Mouse (Mus musculus) left cerebral cortex, postnatal 36 days (tissue): ENCODE data around the gene Ak1. TPM values are rescaled to one million over a fixed set of nuclear protein-coding genes. Genes with fewer than 3 reads are reported as not detected.

Source experiments
- DNase-seq, 2 experiments: peaks; one replicate each; pipeline ENCODE4 v3.0.0; 2021 to 2022; ENCODE audit warnings: low spot score in 2 of 2, mixed read lengths in 1 of 2
- intact Hi-C: fragments of 180-260 bp; cut with DNase I; formaldehyde crosslinking; loops from one replicate; pipeline ENCODE4 v1.15.1; 2025
- total RNA-seq, 2 experiments: library from RNA; stranded (reverse); gene quantifications; 2 replicates each; pipeline ENCODE4 v1.2.3; 2021

Ak1 gene
- total RNA-seq, 2 experiments from 2014 or later: 152 to 173 TPM

GRCm38 (mm10) chr2:32625212-32625872 is 3.8 kb downstream of the Ak1 start:
- intact Hi-C loops: no loop called here
- peak; percentile 89 to 91 for DNase-seq

GRCm38 (mm10) chr2:32625873-32626694 is 4.5 kb downstream of the Ak1 start:
- peak; percentile 73 to 75 for DNase-seq
- intact Hi-C loops: no loop called here

DNA sequence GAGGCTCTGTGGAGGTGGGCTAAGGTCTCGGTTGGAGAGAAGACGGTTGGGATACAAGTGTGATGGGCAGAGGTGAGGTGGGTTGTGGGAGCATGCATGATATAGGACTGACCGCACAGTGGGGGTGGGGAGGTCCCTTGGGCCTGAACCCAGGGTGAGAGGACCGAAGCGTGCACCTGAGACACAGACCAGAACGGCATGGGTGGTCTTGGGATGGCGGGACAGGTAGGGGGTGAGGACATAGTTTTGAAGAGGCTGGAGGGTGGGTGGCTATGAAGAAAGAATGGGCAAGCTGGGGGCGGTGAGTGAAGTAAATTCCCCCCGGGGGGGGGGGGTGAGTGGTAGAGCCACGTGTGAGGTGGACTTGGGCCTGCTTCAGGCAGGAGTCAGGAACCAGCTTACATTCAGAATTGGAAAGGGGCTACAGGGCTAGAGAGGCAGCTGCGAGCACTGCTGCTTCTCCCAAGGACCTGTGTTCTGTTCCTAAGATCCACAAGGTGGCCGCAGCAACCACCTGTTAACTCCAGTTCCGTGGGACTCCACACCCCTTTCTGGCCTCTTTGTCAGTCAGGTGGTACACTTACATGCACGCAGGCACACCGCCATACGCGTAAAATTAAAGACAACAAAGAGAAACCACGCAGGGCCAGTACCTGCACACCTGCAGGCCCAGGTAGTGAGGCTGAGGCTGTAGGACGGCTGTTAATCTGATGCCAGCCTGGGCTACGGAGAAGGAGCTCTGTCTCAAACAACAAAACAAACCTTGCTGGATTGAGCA is 5.9 kb downstream of the Ak1 start:
- intact Hi-C loops: no loop called here
- DNase-seq: no peak

DNA sequence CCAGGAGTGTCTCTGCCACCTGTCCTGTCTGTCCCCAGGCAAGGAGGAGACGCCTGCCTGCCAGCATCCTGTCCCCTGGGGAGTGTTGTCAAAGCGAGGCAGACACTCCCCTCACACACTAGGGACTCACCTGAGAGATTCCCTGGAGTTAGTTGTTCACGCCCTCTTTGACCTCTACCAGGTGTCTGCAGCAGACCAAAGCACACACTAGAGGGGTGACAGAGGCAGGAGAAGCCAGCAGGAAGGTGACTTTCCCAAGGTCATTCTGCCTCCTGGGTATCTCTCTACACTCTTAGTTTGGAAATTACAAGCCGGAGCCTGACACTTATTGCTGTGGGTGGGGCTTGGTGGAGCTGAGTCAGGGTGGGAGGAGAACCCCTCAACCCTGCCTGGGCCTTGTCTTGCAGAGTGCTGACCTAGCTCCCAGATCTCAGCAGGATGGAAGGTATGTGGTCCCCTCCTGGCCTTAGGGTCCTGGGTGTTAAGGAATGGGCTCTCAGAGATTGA is 6.5 kb downstream of the Ak1 start:
- intact Hi-C loops: no loop called here
- DNase-seq: no peak

GRCm38 (mm10) chr2:32628729-32629128 is 7.2 kb downstream of the Ak1 start:
- intact Hi-C loops: no loop called here
- DNase-seq: peak; percentile 62 to 65

- intact Hi-C loops: no loop called here
- DNase-seq: no peak
These were observed 7.9 kb downstream of the Ak1 start for GRCm38 (mm10) chr2:32629276-32629976.

- no peak for DNase-seq
- intact Hi-C loops: loop anchor here (2.0 kb wide), 1 partner anchor 59 kb away; no protein-coding TSS in a partner anchor
These were observed 8.5 kb downstream of the Ak1 start for GRCm38 (mm10) chr2:32630036-32630435.

GRCm38 (mm10) chr2:32631046-32631445 is 9.5 kb downstream of the Ak1 start:
- no peak for DNase-seq
- intact Hi-C loops: loop anchor here (2.0 kb wide), 1 partner anchor 58 kb away; no protein-coding TSS in a partner anchor

DNA sequence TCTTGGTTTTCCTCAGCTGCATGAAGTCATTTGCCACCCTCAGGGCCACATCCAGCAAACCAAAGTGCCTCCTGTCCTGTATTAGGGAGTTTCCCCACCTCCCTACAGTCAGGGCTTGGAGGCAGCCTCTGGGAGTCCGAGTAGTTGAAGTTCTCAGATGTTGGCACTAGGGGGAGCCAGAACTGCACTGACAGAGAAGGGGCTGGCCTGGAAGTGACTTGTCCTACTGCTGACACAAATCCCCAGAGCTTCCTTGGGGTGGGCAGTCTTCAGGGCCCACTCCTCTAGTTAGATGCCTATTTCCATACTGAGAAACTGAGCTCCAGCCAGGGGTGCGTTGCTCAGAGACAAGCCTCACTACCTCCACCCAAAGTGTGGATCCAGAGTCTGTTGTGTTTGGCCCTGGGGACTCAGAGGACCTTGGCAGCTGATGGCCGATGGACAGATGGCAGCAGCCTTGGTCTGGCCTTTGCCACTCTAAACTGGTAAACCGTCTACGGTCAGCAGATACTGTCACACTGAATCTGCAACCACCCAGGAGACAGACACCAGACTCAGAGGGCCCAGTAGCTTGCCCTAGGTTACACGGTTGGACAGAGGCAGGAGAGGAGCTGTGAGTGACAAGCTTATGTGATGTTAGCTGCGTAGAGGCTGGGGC is 10.3 kb downstream of the Ak1 start:
- intact Hi-C loops: loop anchor here (2.0 kb wide), 1 partner anchor 57 kb away; no protein-coding TSS in a partner anchor
- DNase-seq: peak; percentile 67 to 82

DNA sequence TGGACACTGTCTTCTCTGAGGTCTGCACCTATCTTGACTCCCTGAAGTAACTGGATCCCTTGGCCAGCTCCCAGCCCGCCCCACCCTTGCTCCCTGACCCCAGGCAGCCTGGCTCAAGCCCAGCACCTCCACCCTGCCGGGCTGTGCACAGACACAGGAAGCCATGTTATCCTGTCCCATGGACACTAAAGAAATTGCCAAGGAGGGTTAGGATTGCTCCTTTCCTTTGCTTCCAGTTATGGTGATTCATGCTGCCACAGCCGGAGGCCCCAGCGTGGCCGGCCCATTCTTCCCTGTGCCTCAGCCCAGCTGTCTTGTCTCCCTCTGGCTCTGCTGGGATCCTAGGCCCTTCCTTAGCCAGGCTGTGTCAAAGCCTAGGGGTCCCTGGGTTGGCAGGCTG is 12.1 kb downstream of the Ak1 start:
- intact Hi-C loops: no loop called here

GRCm38 (mm10) chr2:32634277-32635105 is 12.9 kb downstream of the Ak1 start:
- intact Hi-C loops: no loop called here
- DNase-seq: no peak

More for the DNA sequence above, 12.1 kb downstream of the Ak1 start:
- no peak for DNase-seq

GRCm38 (mm10) chr2:32636617-32637016 is 15.1 kb downstream of the Ak1 start:
- intact Hi-C loops: no loop called here
- no peak for DNase-seq

- intact Hi-C loops: no loop called here
- no peak for DNase-seq
These were observed 16.3 kb downstream of the Ak1 start for GRCm38 (mm10) chr2:32637778-32638281.

GRCm38 (mm10) chr2:32639632-32640031 is 18.1 kb downstream of the Ak1 start:
- intact Hi-C loops: no loop called here
- no peak for DNase-seq

DNA sequence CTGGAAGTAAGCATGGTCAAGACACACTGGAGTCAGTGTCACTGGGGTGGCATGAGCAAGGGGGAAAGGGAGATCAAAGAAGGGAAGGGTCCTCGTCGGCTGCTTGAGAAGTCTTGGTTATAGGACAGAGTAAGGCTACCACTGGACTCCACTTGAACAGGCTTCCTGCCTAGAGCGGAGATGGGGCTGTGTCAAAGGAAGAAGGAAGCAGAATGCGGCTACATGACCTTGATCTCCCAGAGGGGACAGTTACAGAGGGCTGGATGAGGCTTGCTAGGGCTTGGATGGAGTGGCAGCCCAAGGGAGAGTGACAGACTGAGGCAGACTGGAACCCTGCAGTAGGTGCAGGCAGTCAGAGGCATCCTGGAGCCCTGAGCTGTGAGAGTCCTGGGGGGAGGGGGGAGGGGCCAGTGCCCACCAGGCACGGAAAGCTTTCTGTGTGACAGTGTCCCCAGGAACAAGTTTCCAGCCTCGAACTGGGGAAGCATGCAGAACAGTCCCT is 19.0 kb downstream of the Ak1 start:
- DNase-seq: no peak
- intact Hi-C loops: no loop called here

GRCm38 (mm10) chr2:32641810-32642209 is 20.3 kb downstream of the Ak1 start:
- intact Hi-C loops: no loop called here
- DNase-seq: no peak

DNA sequence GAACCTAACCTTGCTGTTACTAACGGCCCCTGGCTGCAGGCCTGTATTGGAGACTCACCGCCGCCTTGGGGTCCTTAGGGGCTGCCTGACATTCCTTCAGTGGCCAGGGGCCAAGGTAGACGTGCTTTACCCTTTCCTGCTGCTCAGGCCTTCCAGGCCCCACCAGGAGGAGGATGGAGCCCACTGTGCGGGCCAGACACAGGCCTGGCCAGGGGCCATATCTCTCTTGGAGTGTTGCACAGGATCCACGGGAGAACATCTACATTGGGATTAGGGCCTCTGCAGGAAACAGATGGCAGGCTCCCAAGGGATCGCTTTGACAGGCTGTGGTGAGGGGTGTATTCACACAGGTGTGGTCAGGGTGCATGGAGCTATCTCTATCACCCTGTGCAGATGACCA is 21.3 kb downstream of the Ak1 start:
- intact Hi-C loops: no loop called here

DNA sequence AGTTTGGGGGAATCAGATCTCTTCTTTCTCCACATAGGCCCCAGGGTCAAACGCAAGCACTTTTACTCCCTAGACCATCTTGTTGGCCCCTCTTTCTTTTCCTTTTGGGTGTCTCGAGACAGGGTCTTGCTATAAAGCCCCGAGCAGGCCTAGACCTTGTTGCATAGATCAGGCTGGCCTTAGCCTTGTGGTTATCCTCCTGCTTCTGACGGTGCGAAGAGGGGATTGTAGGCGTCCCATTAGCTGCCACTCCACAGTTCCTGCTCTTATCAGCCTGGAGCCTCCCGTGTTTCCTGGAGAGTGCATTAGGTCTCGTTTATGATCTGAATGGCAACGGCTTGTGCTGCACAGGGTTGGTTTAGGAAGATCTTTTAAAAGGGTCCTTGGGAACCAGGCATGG is 22.5 kb downstream of the Ak1 start:
- intact Hi-C loops: no loop called here
- DNase-seq: no peak

More for the DNA sequence above, 21.3 kb downstream of the Ak1 start:
- no peak for DNase-seq
